Mouse (Mus musculus) embryonic facial prominence, embryonic 10.5 days (tissue): ENCODE measurements around the gene Fgfr2. TPM values are rescaled to one million over a fixed set of nuclear protein-coding genes. Genes with fewer than 3 reads are reported as not detected.

Experiments used
- DNase-seq: peaks from one replicate; pipeline ENCODE4 v3.0.0-alpha.2; 2017; ENCODE audit warnings: low spot score
- H3K27ac ChIP-seq: fragments of 300-500 bp; sonication (generic); replicated peaks from 2 replicates; pipeline ENCODE4 v1.5.1; 2016; ENCODE audit warnings: mild to moderate bottlenecking
- H3K27me3 ChIP-seq: fragments of 300-500 bp; sonication (generic); replicated peaks from 2 replicates; pipeline ENCODE4 v1.6.1; 2016; ENCODE audit warnings: low read depth, mild to moderate bottlenecking; ENCODE audit not compliant: poor library complexity, severe bottlenecking
- H3K36me3 ChIP-seq: fragments of 300-500 bp; sonication (generic); replicated peaks from 2 replicates; pipeline ENCODE4 v1.6.1; 2016; ENCODE audit warnings: mild to moderate bottlenecking, moderate library complexity
- H3K4me1 ChIP-seq: fragments of 300-500 bp; sonication (generic); 2 replicates; pipeline ENCODE4 v1.6.1; 2016
- H3K4me3 ChIP-seq: fragments of 300-500 bp; sonication (generic); 2 replicates; pipeline ENCODE4 v1.5.1; 2016; ENCODE audit warnings: mild to moderate bottlenecking, moderate library complexity
- H3K9me3 ChIP-seq: fragments of 300-500 bp; sonication (generic); 2 replicates; pipeline ENCODE4 v1.6.1; 2016; ENCODE audit warnings: mild to moderate bottlenecking
- WGBS: fragments of 180-500 bp; shearing (Covaris S2); methylation state at CpG from one replicate; pipeline ENCODE4 v1.1.7; 2016; 5-methylcytosine and 5-hydroxymethylcytosine counted together
- polyA plus RNA-seq: library from polyadenylated mRNA; unstranded; fragments of >200 nt; fragmentation: Nextera tagmentation; extraction: Ambion mirVana; gene quantifications from 2 replicates; pipeline ENCODE4 v1.2.1, GENCODE M21; 2016

The Fgfr2 gene
- polyA plus RNA-seq, 1 experiment from 2014 or later, result 74.3 TPM

GRCm38 (mm10) chr7:132475069-132475468 lies 648.1 kb downstream of the Fgfr2 start:
- Histone ChIP-seq H3K9me3 (no peaks in the 10 kb centered on the region), H3K4me3 (no peak overlapping the region), H3K27me3 (peaks cover 23% of the 10 kb centered on the region), H3K27ac (no peak overlapping the region), H3K4me1 (0 out of 2 replicates have a peak, but pooled peaks cover 5% of the 10 kb centered on the region), H3K36me3 (no peaks in the 10 kb centered on the region)
- peak; percentile 59 for DNase-seq
- 23% methylated on average over 5 of the region's 5 CpGs for WGBS

GRCm38 (mm10) chr7:132471327-132471726 lies 651.8 kb downstream of the Fgfr2 start:
- H3K27ac ChIP-seq, result no peak overlapping the region
- peaks cover 17% of the 10 kb centered on the region for H3K27me3 ChIP-seq
- DNase-seq, result peak; percentile 28
- no peaks in the 10 kb centered on the region for H3K9me3 ChIP-seq
- WGBS, result 59% methylated on average over 3 of the region's 3 CpGs
- no peak overlapping the region for H3K4me3 ChIP-seq
- H3K4me1 ChIP-seq, result no peaks in the 10 kb centered on the region
- no peaks in the 10 kb centered on the region for H3K36me3 ChIP-seq

GRCm38 (mm10) chr7:132468391-132468790 lies 654.8 kb downstream of the Fgfr2 start:
- DNase-seq, result no peak
- H3K4me3 ChIP-seq, result no peak overlapping the region
- H3K27me3 ChIP-seq, result peaks cover 27% of the 10 kb centered on the region
- H3K9me3 ChIP-seq, result no peaks in the 10 kb centered on the region
- no peaks in the 10 kb centered on the region for H3K4me1 ChIP-seq
- no peak overlapping the region for H3K27ac ChIP-seq
- H3K36me3 ChIP-seq, result no peaks in the 10 kb centered on the region

GRCm38 (mm10) chr7:132465897-132466296 lies 657.3 kb downstream of the Fgfr2 start:
- H3K9me3 ChIP-seq, result no peaks in the 10 kb centered on the region
- H3K4me3 ChIP-seq, result no peak overlapping the region
- H3K27ac ChIP-seq, result no peak overlapping the region
- H3K36me3 ChIP-seq, result no peaks in the 10 kb centered on the region
- H3K27me3 ChIP-seq, result peaks cover 23% of the 10 kb centered on the region
- DNase-seq, result no peak
- 91% methylated on average over 5 of the region's 5 CpGs for WGBS
- no peaks in the 10 kb centered on the region for H3K4me1 ChIP-seq

DNA sequence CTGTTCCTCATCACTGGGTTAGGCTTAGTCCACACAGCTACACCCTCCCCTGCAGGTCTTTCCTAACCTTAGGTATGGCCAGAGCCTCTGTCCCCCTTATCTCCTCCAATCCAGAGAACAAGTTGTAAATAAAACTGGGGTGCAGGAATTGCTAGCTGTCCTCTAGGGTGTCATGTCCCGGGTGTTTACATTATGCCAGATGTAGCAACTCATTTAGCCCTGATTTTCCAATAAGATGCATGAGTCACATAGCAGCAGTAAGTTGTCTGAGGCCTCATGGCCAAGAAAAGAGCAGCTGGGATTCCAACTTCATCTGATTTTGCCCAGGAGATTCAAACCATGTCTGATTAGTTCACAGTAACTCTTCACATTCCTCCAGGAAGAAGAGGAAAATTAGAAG lies 658.3 kb downstream of the Fgfr2 start:
- Histone ChIP-seq H3K9me3 (no peaks in the 10 kb centered on the region), H3K27me3 (peaks cover 19% of the 10 kb centered on the region), H3K4me3 (no peak overlapping the region), H3K36me3 (no peaks in the 10 kb centered on the region), H3K27ac (no peak overlapping the region), H3K4me1 (no peaks in the 10 kb centered on the region)
- no peak for DNase-seq
- WGBS, result 79% methylated on average over 1 of the region's 1 CpGs

DNA sequence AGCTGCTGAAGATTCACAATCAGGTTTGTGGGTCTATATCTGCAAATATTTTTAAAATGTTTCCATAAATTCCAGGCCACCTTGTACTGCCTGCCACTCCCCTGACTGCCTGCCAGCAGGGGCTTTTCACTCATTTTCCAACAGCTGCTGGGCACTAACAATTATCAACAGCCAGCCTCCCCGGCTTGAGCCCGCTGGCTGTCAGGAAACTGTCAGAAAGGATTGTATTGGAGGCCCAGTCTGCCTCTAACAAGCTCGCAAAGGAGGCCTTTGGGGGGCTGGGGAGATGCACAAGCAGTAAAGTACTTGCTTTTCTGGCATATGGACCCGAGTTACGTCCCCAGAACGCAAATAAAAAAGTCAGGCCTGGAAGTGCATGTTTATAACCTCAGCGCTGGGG lies 664.7 kb downstream of the Fgfr2 start:
- H3K36me3 ChIP-seq, result no peaks in the 10 kb centered on the region
- H3K27ac ChIP-seq, result peak overlapping the region; percentile 51; the same call in 1 of the 2 replicates
- peaks cover 16% of the 10 kb centered on the region for H3K4me1 ChIP-seq
- peak; percentile 29 for DNase-seq
- H3K4me3 ChIP-seq, result no peak overlapping the region
- H3K9me3 ChIP-seq, result no peaks in the 10 kb centered on the region
- WGBS, result 49% methylated on average over 7 of the region's 7 CpGs
- peaks cover 10% of the 10 kb centered on the region for H3K27me3 ChIP-seq

DNA sequence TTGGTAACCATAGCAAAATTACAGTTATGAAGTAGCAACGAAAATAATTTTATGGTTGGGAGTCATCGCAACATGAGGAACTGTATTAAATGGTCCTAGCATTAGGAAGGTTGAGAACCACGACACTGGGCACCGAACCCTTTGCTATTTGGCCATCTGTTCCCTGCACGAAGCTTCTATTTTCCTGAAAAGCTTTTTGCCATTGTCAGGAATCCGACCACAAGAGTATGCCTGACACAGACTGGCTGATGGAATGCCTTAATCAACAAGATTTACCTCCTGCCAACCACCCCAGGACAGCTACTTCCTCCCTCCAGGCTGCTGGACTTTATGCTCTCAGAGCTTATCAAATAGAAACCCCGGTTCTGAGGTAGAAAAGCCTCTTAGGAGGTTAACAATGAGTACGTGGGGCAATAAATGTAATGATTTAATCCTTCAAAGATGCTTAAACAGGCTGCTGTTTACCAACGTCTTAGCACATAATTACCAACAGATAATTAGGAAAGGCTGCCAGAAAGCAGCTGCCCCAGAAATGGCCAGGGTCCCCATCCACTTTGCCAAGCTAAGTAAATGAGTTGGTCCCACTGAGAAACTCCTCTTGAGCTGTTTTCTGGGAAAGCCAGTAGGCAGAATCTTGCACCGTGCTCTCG lies 668.0 kb downstream of the Fgfr2 start:
- no peak for DNase-seq
- Histone ChIP-seq H3K27me3 (peaks cover 10% of the 10 kb centered on the region), H3K4me3 (no peak overlapping the region), H3K36me3 (no peaks in the 10 kb centered on the region), H3K27ac (no peak overlapping the region), H3K9me3 (peaks cover 4% of the 10 kb centered on the region; the same call in 1 of the 2 replicates), H3K4me1 (peaks cover 16% of the 10 kb centered on the region)
- WGBS, result 55% methylated on average over 11 of the region's 11 CpGs

- Histone ChIP-seq H3K4me1 (no peaks in the 10 kb centered on the region; the same call in 1 of the 2 replicates), H3K27me3 (0 out of 2 replicates have a peak, but pooled peaks cover 3% of the 10 kb centered on the region), H3K9me3 (peaks cover 4% of the 10 kb centered on the region; the same call in 1 of the 2 replicates), H3K27ac (no peak overlapping the region), H3K4me3 (no peak overlapping the region), H3K36me3 (no peaks in the 10 kb centered on the region)
- WGBS, result 86% methylated on average over 6 of the region's 6 CpGs
- no peak for DNase-seq
These were observed 673.0 kb downstream of the Fgfr2 start for GRCm38 (mm10) chr7:132449891-132450735.

DNA sequence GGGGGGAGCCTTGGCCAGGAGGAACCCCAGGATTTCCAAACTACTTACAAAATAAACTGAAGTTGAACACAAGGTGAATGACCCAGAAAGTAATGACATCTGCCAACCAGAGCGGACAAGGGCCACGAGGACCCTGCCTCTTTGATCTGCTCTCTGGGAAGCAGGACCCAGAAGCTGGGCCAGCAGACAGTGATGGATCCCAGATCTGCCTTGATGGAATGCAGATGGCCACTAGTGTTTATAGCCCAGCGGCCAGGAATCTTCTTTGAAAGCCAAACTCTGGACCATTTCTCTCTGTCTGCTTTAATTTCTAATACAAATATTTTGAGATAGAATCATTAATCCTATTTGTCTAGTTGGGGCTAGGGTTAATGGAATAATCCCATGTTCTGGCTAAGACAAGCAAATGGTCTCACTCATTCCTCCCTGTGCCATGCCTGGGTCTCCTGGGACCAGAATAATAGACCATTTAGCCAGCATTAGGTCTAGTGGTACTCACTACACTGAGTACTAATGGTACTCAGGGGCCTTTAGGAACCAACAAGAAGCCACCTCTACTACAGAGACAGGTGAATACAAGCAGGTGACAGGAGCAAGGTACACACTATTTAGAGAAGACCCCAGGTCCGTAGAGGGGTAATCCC lies 674.5 kb downstream of the Fgfr2 start:
- Histone ChIP-seq H3K36me3 (no peaks in the 10 kb centered on the region), H3K9me3 (peaks cover 4% of the 10 kb centered on the region; the same call in 1 of the 2 replicates), H3K27me3 (0 out of 2 replicates have a peak, but pooled peaks cover 3% of the 10 kb centered on the region), H3K4me3 (no peak overlapping the region), H3K27ac (no peak overlapping the region; the same call in 1 of the 2 replicates), H3K4me1 (no peaks in the 10 kb centered on the region; the same call in 1 of the 2 replicates)
- DNase-seq, result peak; percentile 44
- WGBS, result 65% methylated on average over 4 of the region's 4 CpGs

DNA sequence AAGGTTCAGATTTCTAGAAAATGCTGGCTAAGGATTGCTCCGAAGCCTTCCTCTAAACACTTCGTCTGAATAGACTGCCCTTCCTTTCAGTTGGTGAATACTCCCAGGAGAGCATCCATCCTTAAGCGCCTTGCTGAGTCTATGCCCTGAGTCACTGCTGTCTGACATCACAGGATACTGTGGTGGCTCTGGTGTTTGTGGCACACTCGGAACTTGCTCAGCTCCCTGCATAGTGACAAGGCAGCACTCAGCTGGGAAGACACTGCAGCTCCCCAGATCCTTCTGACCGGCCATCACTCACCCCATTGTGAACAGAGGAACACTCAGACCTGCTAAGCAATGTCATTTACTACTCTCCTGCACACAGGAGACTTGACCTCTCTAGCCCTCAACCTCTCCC lies 675.6 kb downstream of the Fgfr2 start:
- Histone ChIP-seq H3K9me3 (peaks cover 4% of the 10 kb centered on the region; the same call in 1 of the 2 replicates), H3K27ac (no peak overlapping the region), H3K4me3 (no peak overlapping the region), H3K36me3 (no peaks in the 10 kb centered on the region), H3K4me1 (no peaks in the 10 kb centered on the region; the same call in 1 of the 2 replicates), H3K27me3 (0 out of 2 replicates have a peak, but pooled peaks cover 3% of the 10 kb centered on the region)
- no peak for DNase-seq
- 83% methylated on average over 5 of the region's 5 CpGs for WGBS

DNA sequence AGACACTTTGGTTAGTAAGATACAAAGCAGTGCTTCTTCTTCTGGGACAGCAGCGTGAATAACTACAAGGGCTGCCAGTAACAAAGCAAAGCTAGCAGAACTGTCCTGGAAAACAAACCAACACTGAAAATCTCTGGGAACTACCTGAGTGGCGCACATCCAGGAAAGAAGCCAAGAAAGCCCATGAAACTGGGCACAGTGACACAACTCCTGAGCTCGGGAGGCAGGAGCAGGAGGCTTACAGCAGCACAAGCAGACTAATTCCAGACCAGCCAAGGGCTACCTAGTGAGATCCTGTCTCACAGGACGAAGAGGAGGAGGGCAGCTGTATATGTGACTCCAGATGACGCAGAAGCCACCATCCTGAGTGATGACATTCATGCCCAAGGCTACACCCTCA lies 676.3 kb downstream of the Fgfr2 start:
- Histone ChIP-seq H3K27me3 (0 out of 2 replicates have a peak, but pooled peaks cover 3% of the 10 kb centered on the region), H3K36me3 (no peaks in the 10 kb centered on the region)
- 76% methylated on average over 5 of the region's 5 CpGs for WGBS

GRCm38 (mm10) chr7:132444221-132444620 lies 678.9 kb downstream of the Fgfr2 start:
- 97% methylated on average over 2 of the region's 2 CpGs for WGBS
- H3K4me1 ChIP-seq, result no peaks in the 10 kb centered on the region; the same call in 1 of the 2 replicates
- no peak overlapping the region for H3K27ac ChIP-seq
- no peaks in the 10 kb centered on the region for H3K9me3 ChIP-seq
- H3K27me3 ChIP-seq, result 0 out of 2 replicates have a peak, but pooled peaks cover 3% of the 10 kb centered on the region
- no peaks in the 10 kb centered on the region for H3K36me3 ChIP-seq
- DNase-seq, result no peak
- no peak overlapping the region for H3K4me3 ChIP-seq

More for the DNA sequence above, 676.3 kb downstream of the Fgfr2 start:
- no peak overlapping the region for H3K27ac ChIP-seq
- DNase-seq, result no peak
- H3K4me3 ChIP-seq, result no peak overlapping the region
- no peaks in the 10 kb centered on the region; the same call in 1 of the 2 replicates for H3K4me1 ChIP-seq
- H3K9me3 ChIP-seq, result no peaks in the 10 kb centered on the region
